Mouse (Mus musculus) large intestine, adult 2 months (tissue): Measurements from ENCODE around the gene Dhx58. TPM values are rescaled to one million over a fixed set of nuclear protein-coding genes. Genes with fewer than 3 reads are reported as not detected.

Experiments
- DNase-seq: peaks from one replicate; pipeline ENCODE4 v3.0.0-alpha.2; 2012; ENCODE audit warnings: low read depth, low spot score
- WGBS: fragments of 180-500 bp; shearing (Covaris S2); methylation state at CpG from one replicate; pipeline ENCODE4 v1.1.7; 2018; 5-methylcytosine and 5-hydroxymethylcytosine counted together
- polyA plus RNA-seq: library from polyadenylated mRNA; depleted of rRNA; stranded (reverse); fragments of >200 nt; gene quantifications from 2 replicates; pipeline ENCODE4 v1.2.3, GENCODE M21; 2012; rRNA removed

Dhx58 gene
- polyA plus RNA-seq: 6.2 and 11.5 TPM in 2 replicates

- WGBS: 16% methylated on average over 7 of the region's 7 CpGs
- no peak for DNase-seq
Observed at GRCm38 (mm10) chr11:100703851-100704531, at the start of gene Dhx58. Gene Dhx58, minus strand, starts transcription at chr11:100704271.

- DNase-seq: no peak
- WGBS: 16% methylated on average over 10 of the region's 10 CpGs
Observed at GRCm38 (mm10) chr11:100752294-100752693, 48.2 kb upstream of the Dhx58 start.

- DNase-seq: no peak
- WGBS: 88% methylated on average over 16 of the region's 16 CpGs
Observed at GRCm38 (mm10) chr11:100750127-100750526, 46.1 kb upstream of the Dhx58 start.

GRCm38 (mm10) chr11:100749469-100749868 lies 45.4 kb upstream of the Dhx58 start:
- WGBS: 39% methylated on average over 25 of the region's 25 CpGs
- no peak for DNase-seq

GRCm38 (mm10) chr11:100748620-100749019 lies 44.5 kb upstream of the Dhx58 start:
- no peak for DNase-seq

GRCm38 (mm10) chr11:100747114-100747513 lies 43.0 kb upstream of the Dhx58 start:
- DNase-seq: no peak
- WGBS: 57% methylated on average over 5 of the region's 5 CpGs

More at GRCm38 (mm10) chr11:100748620-100749019, 44.5 kb upstream of the Dhx58 start:
- WGBS: 33% methylated on average over 4 of the region's 4 CpGs

GRCm38 (mm10) chr11:100746546-100746945 lies 42.5 kb upstream of the Dhx58 start:
- no peak for DNase-seq
- 86% methylated on average over 10 of the region's 10 CpGs for WGBS

- 14% methylated on average over 6 of the region's 6 CpGs for WGBS
- DNase-seq: no peak
Observed at GRCm38 (mm10) chr11:100745085-100745484, 41.0 kb upstream of the Dhx58 start.

GRCm38 (mm10) chr11:100741348-100741747 lies 37.3 kb upstream of the Dhx58 start:
- no peak for DNase-seq
- 75% methylated on average over 6 of the region's 6 CpGs for WGBS

- DNase-seq: no peak
- 11% methylated on average over 5 of the region's 5 CpGs for WGBS
Observed at GRCm38 (mm10) chr11:100738749-100739148, 34.7 kb upstream of the Dhx58 start.

- under 1% methylated on average over 38 of the region's 39 CpGs for WGBS
- DNase-seq: peak; percentile 99
Observed at GRCm38 (mm10) chr11:100738066-100738604, 34.1 kb upstream of the Dhx58 start, which contains the start of gene Rab5c. Gene Rab5c, minus strand, starts transcription at chr11:100738215.

- DNase-seq: no peak
- WGBS: 0% methylated on average over 13 of the region's 13 CpGs
Observed at GRCm38 (mm10) chr11:100737105-100737733, 33.1 kb upstream of the Dhx58 start.

- DNase-seq: no peak
Observed at GRCm38 (mm10) chr11:100736746-100737080, 32.6 kb upstream of the Dhx58 start.

GRCm38 (mm10) chr11:100735954-100736745 lies 32.1 kb upstream of the Dhx58 start:
- DNase-seq: no peak
- WGBS: 66% methylated on average over 14 of the region's 14 CpGs

More at GRCm38 (mm10) chr11:100736746-100737080, 32.6 kb upstream of the Dhx58 start:
- 31% methylated on average over 4 of the region's 4 CpGs for WGBS

- 81% methylated on average over 9 of the region's 9 CpGs for WGBS
- no peak for DNase-seq
Observed at GRCm38 (mm10) chr11:100735134-100735865, 31.2 kb upstream of the Dhx58 start.

GRCm38 (mm10) chr11:100730477-100731205 lies 26.6 kb upstream of the Dhx58 start:
- 80% methylated on average over 6 of the region's 6 CpGs for WGBS
- DNase-seq: no peak

- DNase-seq: no peak
- WGBS: 71% methylated on average over 4 of the region's 4 CpGs
Observed at GRCm38 (mm10) chr11:100729976-100730375, 25.9 kb upstream of the Dhx58 start.

- WGBS: 87% methylated on average over 6 of the region's 6 CpGs
Observed at GRCm38 (mm10) chr11:100728601-100729000, 24.5 kb upstream of the Dhx58 start.

GRCm38 (mm10) chr11:100727201-100727600 lies 23.1 kb upstream of the Dhx58 start:
- 95% methylated on average over 3 of the region's 3 CpGs for WGBS
- no peak for DNase-seq

More at GRCm38 (mm10) chr11:100728601-100729000, 24.5 kb upstream of the Dhx58 start:
- no peak for DNase-seq
